Mouse (Mus musculus) liver, postnatal 0 days (tissue): ENCODE measurements around the gene Hvcn1.

Experiments used
- CTCF ChIP-seq: sonication (generic); IDR thresholded peaks from 2 replicates; pipeline ENCODE4 v1.5.1; 2016; ENCODE audit warnings: antibody characterized with exemption, low read depth
- EP300 ChIP-seq: IDR thresholded peaks from 2 replicates; pipeline ENCODE4 v1.6.1; 2016; ENCODE audit warnings: antibody characterized with exemption, low read depth, mild to moderate bottlenecking

DNA sequence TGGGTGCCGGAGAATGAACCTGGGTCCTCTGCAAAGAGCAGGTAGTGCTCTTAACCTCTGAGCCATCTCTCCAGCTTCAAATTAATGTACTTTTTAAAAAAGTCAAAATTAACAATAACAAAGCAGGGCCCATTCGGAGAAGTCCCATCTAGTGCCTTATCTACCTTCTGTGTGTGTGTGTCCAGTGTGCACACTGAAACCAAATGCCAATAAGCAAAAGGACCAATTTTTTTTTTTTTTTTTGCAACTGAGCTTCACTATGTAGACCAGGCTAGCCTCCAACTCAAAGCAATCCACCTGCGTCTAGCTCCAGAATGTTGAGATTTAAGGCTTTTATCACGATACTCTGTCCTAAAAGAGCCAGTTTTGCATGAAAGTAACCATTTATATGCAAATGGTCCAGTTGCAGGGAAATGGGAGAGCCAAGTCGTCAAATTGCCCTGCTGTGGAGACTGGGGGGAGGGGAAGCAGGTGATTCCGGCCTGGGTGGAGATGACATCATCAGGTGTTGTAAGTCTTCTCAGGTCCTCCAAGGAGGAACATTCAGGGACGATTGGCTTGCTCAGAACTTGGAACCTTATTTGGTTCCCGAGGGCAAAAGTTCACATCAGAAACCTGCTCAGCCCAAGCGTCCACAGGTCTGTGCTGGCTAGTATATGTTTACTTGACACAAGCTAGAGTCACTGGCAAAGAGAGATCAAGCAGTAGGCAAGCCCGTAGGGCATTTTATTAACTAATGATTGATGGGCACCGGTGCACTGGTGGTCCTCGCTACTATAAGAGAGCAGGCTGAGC is 15.1 kb upstream of the Hvcn1 start:
- TF ChIP-seq CTCF: no peak
- no peak for TF ChIP-seq EP300
